Mouse (Mus musculus) kidney, embryonic 15.5 days (tissue): ENCODE measurements around the gene Mageb2. TPM values are rescaled to one million over a fixed set of nuclear protein-coding genes. Genes with fewer than 3 reads are reported as not detected.
"Not testable (repeated sequence)": the region's sequence is repeated elsewhere in the genome, so short reads cannot be mapped to it uniquely, and the experiment has no call there.

Experiments used
- ATAC-seq: fragments of 200-750 bp; cut with Nextera tagmentation; replicated peaks from 2 replicates; pipeline ENCODE4 v1.8.0; 2017; ENCODE audit warnings: moderate TSS enrichment; ENCODE audit not compliant: low FRiP score
- H3K27ac ChIP-seq: fragments of 300-500 bp; sonication (generic); 2 replicates; pipeline ENCODE4 v1.5.1; 2015; ENCODE audit warnings: mild to moderate bottlenecking, inconsistent platforms
- H3K27me3 ChIP-seq: fragments of 300-500 bp; sonication (generic); 2 replicates; pipeline ENCODE4 v1.6.1; 2015; ENCODE audit warnings: inconsistent platforms
- H3K36me3 ChIP-seq: fragments of 300-500 bp; sonication (generic); 2 replicates; pipeline ENCODE4 v1.6.1; 2015; ENCODE audit warnings: inconsistent platforms
- H3K4me1 ChIP-seq: fragments of 300-500 bp; sonication (generic); 2 replicates; pipeline ENCODE4 v1.6.1; 2015; ENCODE audit warnings: inconsistent platforms
- H3K4me2 ChIP-seq: fragments of 300-500 bp; sonication (generic); 2 replicates; pipeline ENCODE4 v1.6.1; 2015; ENCODE audit warnings: moderate library complexity, mild to moderate bottlenecking, inconsistent platforms
- H3K4me3 ChIP-seq: fragments of 300-500 bp; sonication (generic); replicated peaks from 2 replicates; pipeline ENCODE4 v1.5.1; 2015; ENCODE audit warnings: mild to moderate bottlenecking, inconsistent platforms
- H3K9ac ChIP-seq: fragments of 300-500 bp; sonication (generic); 2 replicates; pipeline ENCODE4 v1.6.1; 2015; ENCODE audit warnings: mild to moderate bottlenecking, inconsistent platforms
- H3K9me3 ChIP-seq: fragments of 300-500 bp; sonication (generic); replicated peaks from 2 replicates; pipeline ENCODE4 v1.6.1; 2016; ENCODE audit warnings: inconsistent platforms
- WGBS: fragments of 180-500 bp; shearing (Covaris S2); methylation state at CpG from one replicate; pipeline ENCODE4 v1.1.7; 2015; ENCODE audit warnings: mixed read lengths; 5-methylcytosine and 5-hydroxymethylcytosine counted together
- polyA plus RNA-seq: library from polyadenylated mRNA; unstranded; fragments of >200 nt; fragmentation: Nextera tagmentation; extraction: Ambion mirVana; gene quantifications from 2 replicates; pipeline ENCODE4 v1.2.1, GENCODE M21; 2015

Mageb2 gene
- polyA plus RNA-seq = not detected in 2 replicates

DNA sequence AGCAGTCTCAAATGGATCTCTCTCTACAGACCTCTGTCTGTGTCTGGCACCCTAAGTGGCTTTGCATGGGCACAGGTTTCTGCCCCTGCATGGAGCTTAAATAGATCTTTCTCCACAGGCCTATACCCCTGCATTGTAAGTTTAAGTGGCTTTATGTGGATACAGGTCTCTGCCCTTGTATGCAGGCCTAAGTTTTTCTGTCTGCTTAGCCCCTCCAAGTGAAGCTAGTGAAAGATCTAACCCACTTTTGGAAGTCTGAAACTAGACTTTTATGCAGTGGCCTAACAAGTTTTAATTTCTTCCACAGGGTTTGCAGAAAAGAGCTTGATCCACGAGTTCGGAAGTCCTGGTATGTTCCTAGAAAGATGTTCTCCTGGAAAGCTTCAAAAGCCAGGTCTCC lies at the start of gene Mageb2:
Gene Mageb2, plus strand, starts transcription at position 301 of the 400 bp plus-strand sequence.
- H3K36me3 ChIP-seq, H3K4me2 ChIP-seq, H3K9me3 ChIP-seq, H3K4me1 ChIP-seq, H3K27me3 ChIP-seq, ATAC-seq, H3K27ac ChIP-seq, H3K4me3 ChIP-seq, H3K9ac ChIP-seq: not testable (repeated sequence)
- WGBS = 71% methylated on average over 2 of the region's 2 CpGs

DNA sequence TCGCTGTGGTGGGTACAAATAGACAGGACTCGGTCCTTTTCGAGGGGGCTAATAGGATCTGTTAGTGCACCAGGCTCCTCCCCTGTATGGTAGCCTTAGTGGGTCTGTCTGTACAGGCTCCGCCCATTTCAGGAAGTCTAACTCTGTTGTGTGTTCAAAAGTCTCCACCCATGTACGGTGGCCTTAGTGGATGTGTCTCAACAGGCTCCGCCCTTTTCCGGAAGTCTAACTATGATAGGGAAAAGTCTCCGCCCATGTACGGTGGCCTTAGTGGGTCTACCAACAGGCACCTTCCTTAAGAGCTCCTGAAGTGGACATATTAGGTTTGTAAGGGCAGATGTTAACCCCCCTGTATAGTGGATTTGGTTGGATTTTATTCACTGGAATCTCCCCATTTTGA lies 18.2 kb upstream of the Mageb2 start:
- not testable (repeated sequence) for H3K9me3 ChIP-seq, H3K9ac ChIP-seq, H3K4me2 ChIP-seq, H3K4me3 ChIP-seq, ATAC-seq, H3K36me3 ChIP-seq, H3K27me3 ChIP-seq, H3K4me1 ChIP-seq, H3K27ac ChIP-seq
- WGBS = 92% methylated on average over 9 of the region's 9 CpGs

Other genes starting within 250 kb of the Mageb2 start
- gene Gm5072, start 60.8 kb downstream of the Mageb2 start, polyA plus RNA-seq = not detected in 2 replicates
- gene Gm8914, start 148.4 kb downstream of the Mageb2 start, polyA plus RNA-seq = not detected in 2 replicates
- not detected in 2 replicates for gene 1700084M14Rik, start 244.2 kb downstream of the Mageb2 start, polyA plus RNA-seq